Mouse (Mus musculus) forebrain, embryonic 11.5 days (tissue): Measurements from ENCODE around the gene Ppp1r8. TPM values are rescaled to one million over a fixed set of nuclear protein-coding genes. Genes with fewer than 3 reads are reported as not detected.

Source experiments
- ATAC-seq: fragments of 200-750 bp; cut with Nextera tagmentation; replicated peaks from 2 replicates; pipeline ENCODE4 v1.8.0; 2017; ENCODE audit warnings: moderate TSS enrichment; ENCODE audit not compliant: low FRiP score
- DNase-seq: peaks from one replicate; pipeline ENCODE4 v3.0.0-alpha.2; 2017; ENCODE audit warnings: low spot score
- H3K27ac ChIP-seq: fragments of 300-500 bp; sonication (generic); 2 replicates; pipeline ENCODE4 v1.5.1; 2014; ENCODE audit warnings: low read depth, low read length
- H3K27me3 ChIP-seq: fragments of 300-500 bp; sonication (generic); 2 replicates; pipeline ENCODE4 v1.6.1; 2014; ENCODE audit warnings: mild to moderate bottlenecking, low read length, mixed read lengths; ENCODE audit not compliant: control insufficient read depth, insufficient read depth
- H3K36me3 ChIP-seq: fragments of 300-500 bp; sonication (generic); 2 replicates; pipeline ENCODE4 v1.6.1; 2014; ENCODE audit warnings: mild to moderate bottlenecking, low read length, moderate library complexity, mixed read lengths; ENCODE audit not compliant: control insufficient read depth, insufficient read depth
- H3K4me1 ChIP-seq: fragments of 300-500 bp; sonication (generic); replicated peaks from 2 replicates; pipeline ENCODE4 v1.6.1; 2014; ENCODE audit warnings: low read length, mixed read lengths; ENCODE audit not compliant: control insufficient read depth, insufficient read depth
- H3K4me2 ChIP-seq: fragments of 300-500 bp; sonication (generic); 2 replicates; pipeline ENCODE4 v1.6.1; 2014; ENCODE audit warnings: low read depth, mild to moderate bottlenecking, low read length, moderate library complexity, mixed read lengths; ENCODE audit not compliant: severe bottlenecking
- H3K4me3 ChIP-seq: fragments of 300-500 bp; sonication (generic); 2 replicates; pipeline ENCODE4 v1.5.1; 2014; ENCODE audit warnings: low read depth, low read length
- H3K9ac ChIP-seq: fragments of 300-500 bp; sonication (generic); 2 replicates; pipeline ENCODE4 v1.6.1; 2014; ENCODE audit warnings: low read length
- H3K9me3 ChIP-seq: fragments of 300-500 bp; sonication (generic); 2 replicates; pipeline ENCODE4 v1.6.1; 2016; ENCODE audit warnings: low read length, mixed read lengths; ENCODE audit not compliant: control insufficient read depth
- WGBS: fragments of 180-500 bp; shearing (Covaris S2); extraction: QIAGEN DNeasy Blood & Tissue Kit; methylation state at CpG from one replicate; pipeline ENCODE4 v1.1.7; 2014; 5-methylcytosine and 5-hydroxymethylcytosine counted together
- polyA plus RNA-seq: library from polyadenylated mRNA; unstranded; fragments of >200 nt; fragmentation: Nextera tagmentation; extraction: Ambion mirVana; gene quantifications from 2 replicates; pipeline ENCODE4 v1.2.1, GENCODE M21; 2014

Ppp1r8 gene
- polyA plus RNA-seq, 1 experiment from 2014 or later, result 69.6 TPM

- WGBS, result 86% methylated on average over 4 of the region's 4 CpGs
- no peak overlapping the region for H3K27ac ChIP-seq
- no peaks in the 10 kb centered on the region for H3K9me3 ChIP-seq
- H3K36me3 ChIP-seq, result peaks cover 10% of the 10 kb centered on the region
- no peak overlapping the region for H3K4me3 ChIP-seq
- no peak overlapping the region for H3K4me2 ChIP-seq
- ATAC-seq (no peak), DNase-seq (no peak)
- H3K9ac ChIP-seq, result no peak overlapping the region
- H3K4me1 ChIP-seq, result no peaks in the 10 kb centered on the region
- no peaks in the 10 kb centered on the region for H3K27me3 ChIP-seq
These were observed 62.7 kb downstream of the Ppp1r8 start for GRCm38 (mm10) chr4:132780288-132780687.

- Histone ChIP-seq H3K27me3 (no peaks in the 10 kb centered on the region), H3K9me3 (no peaks in the 10 kb centered on the region), H3K4me2 (no peak overlapping the region), H3K36me3 (peaks cover 16% of the 10 kb centered on the region), H3K4me1 (no peaks in the 10 kb centered on the region), H3K27ac (no peak overlapping the region), H3K4me3 (no peak overlapping the region), H3K9ac (no peak overlapping the region)
- 93% methylated on average over 6 of the region's 6 CpGs for WGBS
- DNase-seq, result no peak
- ATAC-seq, result no peak
These were observed 64.3 kb downstream of the Ppp1r8 start for GRCm38 (mm10) chr4:132778562-132779201.

Other genes starting within 250 kb of the Ppp1r8 start
- 31.6 and 31.9 TPM in 2 replicates for gene Eya3, start 204.2 kb downstream of the Ppp1r8 start, polyA plus RNA-seq
- gene Xkr8, start 110.6 kb downstream of the Ppp1r8 start, polyA plus RNA-seq, result 4.8 and 5.5 TPM in 2 replicates
- gene Smpdl3b, start 85.9 kb downstream of the Ppp1r8 start, polyA plus RNA-seq, result 3.8 and 4.6 TPM in 2 replicates
- 177 and 187 TPM in 2 replicates for gene Rpa2, start 74.8 kb downstream of the Ppp1r8 start, polyA plus RNA-seq
- gene Themis2, start 46.8 kb downstream of the Ppp1r8 start, polyA plus RNA-seq, result 0.87 and 1.0 TPM in 2 replicates
- gene Stx12, start 41.3 kb upstream of the Ppp1r8 start, polyA plus RNA-seq, result 82.3 and 83.8 TPM in 2 replicates
- gene Fam76a, start 79.4 kb upstream of the Ppp1r8 start, polyA plus RNA-seq, result 28.1 and 31.4 TPM in 2 replicates
- 0.13 TPM in 1 of 2 replicates, not detected in the other for gene Fgr, start 130.9 kb upstream of the Ppp1r8 start, polyA plus RNA-seq
- gene Ahdc1, start 168.1 kb upstream of the Ppp1r8 start, polyA plus RNA-seq, result 5.5 and 7.5 TPM in 2 replicates